In the genomic region with DNA sequence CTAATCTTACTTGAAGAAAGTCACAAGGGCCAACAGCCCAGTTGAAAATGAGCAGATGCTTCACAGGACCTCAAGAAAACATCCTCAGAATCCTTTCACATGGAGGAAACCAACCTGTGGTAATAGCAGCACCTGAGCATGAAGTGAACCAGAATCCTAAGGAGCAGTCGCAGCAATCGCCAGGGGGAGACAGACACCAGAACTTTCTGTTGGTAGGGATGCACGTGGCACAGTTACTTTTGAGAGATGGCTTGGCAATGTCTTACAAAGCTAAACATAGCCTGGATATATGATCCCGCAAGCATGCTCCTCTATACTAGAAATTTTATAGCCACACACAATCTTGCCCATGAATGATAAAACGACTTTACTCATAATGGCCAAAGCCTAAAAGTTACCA, we compare ENCODE assay signal across 8 mouse cellular contexts.
DNase-seq lines count a peak whose midpoint lies in the region; ATAC-seq and TF ChIP-seq lines count a peak whose summit lies in the region.

No protein-coding gene starts in this region.

- no peak overlapping the region for H3K4me3 ChIP-seq in midbrain, postnatal 0 days (ENCODE audit: low read depth, low read length)
- no peak overlapping the region for H3K4me3 ChIP-seq in midbrain, embryonic 16.5 days (ENCODE audit: low read depth, low read length)
- no peak overlapping the region for H3K4me3 ChIP-seq in hindbrain, embryonic 13.5 days

- no peak overlapping the region for H3K27ac ChIP-seq in midbrain, postnatal 0 days (ENCODE audit: low read depth, low read length)
- no peak overlapping the region for H3K27ac ChIP-seq in midbrain, embryonic 16.5 days (ENCODE audit: low read length)
- no peak overlapping the region for H3K27ac ChIP-seq in hindbrain, embryonic 13.5 days

- no peaks in the 10 kb centered on the region for H3K36me3 ChIP-seq in midbrain, postnatal 0 days (ENCODE audit: insufficient read depth, low read length)
- no peaks in the 10 kb centered on the region for H3K36me3 ChIP-seq in midbrain, embryonic 16.5 days (ENCODE audit: control insufficient read depth, insufficient read depth, low read length)
- H3K36me3 ChIP-seq in hindbrain, embryonic 13.5 days, result no peaks in the 10 kb centered on the region

- H3K4me1 ChIP-seq in midbrain, postnatal 0 days (ENCODE audit: insufficient read depth, low read length), result no peaks in the 10 kb centered on the region
- no peaks in the 10 kb centered on the region for H3K4me1 ChIP-seq in midbrain, embryonic 16.5 days (ENCODE audit: control insufficient read depth, insufficient read depth, low read length)
- no peaks in the 10 kb centered on the region for H3K4me1 ChIP-seq in hindbrain, embryonic 13.5 days (replicated peaks)

- no peak overlapping the region for H3K9ac ChIP-seq in midbrain, postnatal 0 days (replicated peaks; ENCODE audit: low read length, poor library complexity, severe bottlenecking)
- H3K9ac ChIP-seq in midbrain, embryonic 16.5 days (ENCODE audit: low read depth, low read length), result no peak overlapping the region
- H3K9ac ChIP-seq in hindbrain, embryonic 13.5 days, result no peak overlapping the region

- peak; percentile 38 to 59 for DNase-seq in cerebellum, postnatal 14 days
- DNase-seq in cerebellum, postnatal 4 days (ENCODE audit: low spot score in 2 of 2), result no peak
- DNase-seq in midbrain, postnatal 0 days (ENCODE audit: low spot score), result peak; percentile 33
- peak; percentile 44 for DNase-seq in brain, adult 2 months (ENCODE audit: low read depth, low spot score)
- DNase-seq in kidney, postnatal 14 days, result peak; percentile 25

- H3K9me3 ChIP-seq in midbrain, postnatal 0 days (ENCODE audit: low read length), result no peaks in the 10 kb centered on the region
- no peaks in the 10 kb centered on the region for H3K9me3 ChIP-seq in midbrain, embryonic 16.5 days (replicated peaks; ENCODE audit: control insufficient read depth, low read length, poor library complexity, severe bottlenecking)
- no peaks in the 10 kb centered on the region for H3K9me3 ChIP-seq in hindbrain, embryonic 13.5 days

- no peaks in the 10 kb centered on the region for H3K27me3 ChIP-seq in midbrain, postnatal 0 days (ENCODE audit: insufficient read depth, low read length)
- H3K27me3 ChIP-seq in midbrain, embryonic 16.5 days (ENCODE audit: control insufficient read depth, insufficient read depth, low read depth, low read length), result no peaks in the 10 kb centered on the region
- H3K27me3 ChIP-seq in hindbrain, embryonic 13.5 days, result no peaks in the 10 kb centered on the region

- peak; percentile 68 for TF ChIP-seq CTCF in midbrain, postnatal 0 days (IDR thresholded peaks at IDR 0.05)

- 61% methylated on average over 5 of the region's 5 CpGs for WGBS in midbrain, postnatal 0 days
- WGBS in midbrain, embryonic 16.5 days, result 68% methylated on average over 5 of the region's 5 CpGs
- 66% methylated on average over 5 of the region's 5 CpGs for WGBS in hindbrain, embryonic 13.5 days

- no peak overlapping the region for H3K4me2 ChIP-seq in midbrain, postnatal 0 days (ENCODE audit: low read depth, low read length, poor library complexity, severe bottlenecking)
- no peak overlapping the region for H3K4me2 ChIP-seq in midbrain, embryonic 16.5 days (ENCODE audit: low read length)
- no peak overlapping the region for H3K4me2 ChIP-seq in hindbrain, embryonic 13.5 days

- no peak for ATAC-seq in midbrain, postnatal 0 days (ENCODE audit: low FRiP score)
- no peak for ATAC-seq in midbrain, embryonic 16.5 days
- ATAC-seq in neutrophil, adult 5-6 weeks (ENCODE audit: extremely low read depth, insufficient number of reproducible peaks, low FRiP score, poor library complexity, severe bottlenecking), result peak; percentile 36; the same call in 1 of the 2 replicates
- ATAC-seq in hindbrain, embryonic 13.5 days (ENCODE audit: low FRiP score), result no peak

Comparison
In these comparisons a context has a peak if more than half of its experiments do, and no peak if none do; other contexts are left out.
1. DNase-seq: peak in cerebellum, postnatal 14 days (2 of 2), midbrain, postnatal 0 days (single experiment), brain, adult 2 months (single experiment) and kidney, postnatal 14 days (single experiment); none in cerebellum, postnatal 4 days (0 of 2).